Mouse (Mus musculus) left cerebral cortex, adult 11 months (tissue): ENCODE measurements at regions not wholly inside any gene's neighbourhood (a gene's known extent, or its start where the extent isn't known, plus 50 kb on each side); places are given as distances from the start of the nearest gene placed in this dataset.
A peak's percentile ranks its signal among the peaks of the same experiment; 100 is the strongest.

Source experiments
- DNase-seq: peaks from one replicate; pipeline ENCODE4 v3.0.0; 2022; ENCODE audit warnings: low spot score

DNA sequence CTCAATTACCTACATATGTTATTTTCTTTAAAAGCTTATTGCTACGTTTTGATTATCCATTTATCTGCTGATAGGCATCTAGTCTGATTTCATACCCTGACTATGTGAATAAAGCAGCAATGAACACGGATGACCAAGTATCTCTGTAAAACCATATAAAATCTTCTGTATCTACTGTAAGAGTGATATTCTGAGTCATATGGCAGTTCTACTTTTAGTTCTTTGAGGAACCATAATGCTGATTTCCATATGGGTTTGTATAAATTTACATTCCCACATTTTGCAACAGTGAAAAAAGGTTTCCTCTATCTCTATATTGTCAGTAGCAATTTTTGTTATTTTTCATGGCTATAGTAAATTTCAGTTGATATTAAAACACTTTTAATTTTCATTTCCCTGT lies 280.6 kb downstream of the Fsip2 start:
- no peak for DNase-seq

DNA sequence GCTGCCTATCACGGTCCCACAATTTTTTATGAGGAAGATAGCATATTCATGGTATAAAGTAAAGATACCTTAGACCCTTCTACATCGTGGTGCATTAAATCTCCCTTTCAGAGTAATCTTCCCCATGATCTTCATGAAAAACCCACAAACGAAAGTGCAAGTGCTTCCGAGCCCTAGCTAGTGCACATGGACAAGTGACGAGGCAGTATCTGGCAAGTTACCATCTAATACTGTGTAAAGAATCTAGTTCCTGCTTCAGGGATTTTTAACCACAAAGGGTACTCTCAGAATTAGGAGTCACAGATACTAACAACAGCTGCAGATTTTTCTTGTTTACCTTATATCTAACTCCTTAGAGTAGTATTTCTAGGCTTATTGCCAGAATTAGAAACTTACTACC lies 282.8 kb downstream of the Fsip2 start:
- DNase-seq, result no peak

DNA sequence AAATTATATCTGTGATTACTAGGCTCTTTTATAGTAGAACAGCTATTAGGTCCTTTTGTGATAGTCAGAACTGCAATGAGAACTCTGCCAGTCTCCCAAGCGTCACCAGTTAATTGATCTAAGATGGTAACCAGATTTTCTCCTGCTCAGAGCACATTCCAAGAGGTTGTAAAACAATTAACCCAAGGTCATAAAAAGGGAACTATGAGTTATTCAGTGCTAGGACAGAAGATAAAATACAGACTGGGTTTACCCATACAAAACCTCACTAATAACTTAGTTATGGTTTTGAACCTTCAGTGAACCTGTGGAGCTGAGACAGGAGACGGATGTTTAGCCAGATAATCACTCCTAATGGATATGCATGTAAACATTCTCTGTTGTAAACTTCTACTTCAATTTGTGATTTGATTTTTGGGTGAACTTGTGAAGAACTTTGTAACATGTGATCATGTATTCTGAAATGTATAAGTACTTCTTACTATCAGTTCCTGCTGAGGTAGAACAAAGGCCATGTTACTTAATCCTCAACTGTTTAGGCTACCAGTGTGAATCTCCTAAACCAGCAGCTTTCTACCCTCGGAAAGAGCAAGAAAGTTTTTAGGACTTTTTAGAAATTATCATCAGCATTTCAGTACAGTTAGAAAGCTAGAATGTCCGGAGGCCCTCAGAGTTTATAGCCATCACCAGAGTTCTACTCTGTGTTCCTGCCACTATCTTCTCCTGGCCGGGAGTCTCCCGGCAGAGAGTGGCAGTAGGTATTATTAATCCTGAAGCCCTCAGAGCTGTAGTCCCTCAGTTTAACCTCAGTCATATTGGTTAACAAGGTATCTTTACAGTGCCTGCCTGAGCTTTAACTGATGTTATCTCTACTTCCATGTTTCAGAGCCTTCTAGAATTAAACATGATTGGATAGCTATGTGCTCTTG lies 308.0 kb downstream of the Fsip2 start:
- no peak for DNase-seq

DNA sequence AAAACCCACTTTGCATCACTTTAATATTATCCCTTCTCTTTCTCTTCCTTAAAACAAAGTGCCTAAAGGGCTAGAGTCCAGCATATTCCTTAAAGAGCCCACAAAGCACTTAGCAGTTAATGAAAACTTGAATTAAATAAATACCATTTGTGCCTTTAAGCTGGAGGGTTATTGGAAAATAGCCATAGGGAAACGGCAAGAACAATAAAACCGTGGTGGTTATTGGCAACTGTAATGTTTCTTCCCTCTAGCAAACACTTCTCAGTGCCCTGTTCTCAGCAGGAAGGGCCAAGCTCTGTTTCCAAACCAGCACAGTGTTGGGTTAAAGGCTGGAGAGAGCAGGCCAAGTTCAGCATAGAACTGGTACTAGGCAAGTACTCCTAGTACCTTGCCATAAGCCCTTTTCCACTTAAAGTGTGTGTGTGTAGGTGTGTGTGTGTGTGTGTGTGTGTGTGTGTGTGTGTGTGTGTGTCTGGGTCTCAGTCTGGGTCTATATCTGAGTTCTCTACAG lies 313.4 kb downstream of the Fsip2 start:
- DNase-seq, result no peak

DNA sequence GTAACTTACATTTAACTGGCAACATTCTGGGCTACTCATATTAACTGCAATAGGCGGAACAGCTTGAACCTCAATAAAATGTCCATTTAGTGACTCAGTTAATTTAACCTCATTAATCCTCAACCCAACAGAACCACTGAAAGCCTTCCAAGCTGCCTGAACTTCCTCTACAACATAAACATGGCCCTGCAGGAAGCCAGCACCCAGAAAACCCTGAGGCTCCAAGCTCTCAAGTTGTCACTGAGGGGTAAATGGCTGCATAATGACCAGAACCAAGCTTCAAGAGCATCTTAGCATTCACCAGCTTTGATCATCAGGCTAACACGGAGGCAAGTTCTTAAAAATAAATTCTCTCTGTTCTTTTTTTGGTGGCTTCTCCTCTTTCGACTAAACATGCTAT lies 315.2 kb downstream of the Fsip2 start:
- no peak for DNase-seq

DNA sequence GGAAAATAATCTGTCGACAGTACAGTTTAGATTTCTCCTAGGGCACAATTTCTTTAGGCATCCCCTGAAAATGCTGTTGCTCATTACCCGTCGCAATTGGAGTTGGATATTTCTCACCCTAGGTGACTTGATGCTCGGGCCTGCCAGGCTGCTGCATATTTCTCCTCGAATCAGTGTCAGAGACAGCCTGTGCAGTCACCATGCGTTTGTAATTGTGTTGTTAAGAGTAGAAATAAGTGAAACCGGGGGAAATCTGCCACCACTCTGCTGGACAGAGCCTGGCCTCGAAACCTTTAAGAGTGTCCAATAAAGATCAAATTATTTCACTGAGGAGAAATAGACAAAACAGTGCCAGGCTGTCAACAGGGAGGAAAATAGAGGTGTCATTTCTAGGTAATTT lies 340.7 kb upstream of the Zc3h15 start:
- no peak for DNase-seq

DNA sequence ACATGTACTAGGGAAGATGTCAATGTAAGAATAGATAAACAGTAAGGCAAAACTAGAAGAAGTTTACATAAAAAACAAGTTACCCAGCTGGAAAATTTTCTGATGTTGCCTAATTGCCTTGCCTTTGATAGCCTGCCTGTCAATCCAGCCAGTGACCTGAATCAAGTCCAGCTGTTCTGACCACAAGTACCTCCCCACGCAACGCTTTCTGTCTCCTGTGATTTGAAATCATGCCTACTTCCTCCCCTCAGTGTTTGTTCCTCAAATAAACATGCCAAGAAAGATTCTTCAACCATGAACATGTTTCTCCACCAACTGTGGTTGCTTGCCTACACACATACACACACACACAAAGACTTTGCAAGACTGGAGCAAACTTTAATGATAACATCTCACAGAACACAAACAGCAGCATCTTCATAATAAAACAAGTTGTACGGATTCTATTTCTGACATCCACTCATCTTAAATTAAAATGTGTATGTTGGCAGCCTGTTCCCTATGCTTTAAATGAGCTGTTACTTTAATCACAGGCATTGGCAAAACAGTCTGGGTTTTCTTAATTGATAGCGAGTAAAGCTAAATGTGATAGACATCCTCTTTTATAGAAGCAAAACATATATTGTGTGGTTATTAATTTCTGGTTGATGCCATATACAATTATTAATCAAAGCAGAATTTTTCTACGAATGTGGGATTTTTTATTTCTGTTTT lies 312.0 kb upstream of the Zc3h15 start:
- no peak for DNase-seq

DNA sequence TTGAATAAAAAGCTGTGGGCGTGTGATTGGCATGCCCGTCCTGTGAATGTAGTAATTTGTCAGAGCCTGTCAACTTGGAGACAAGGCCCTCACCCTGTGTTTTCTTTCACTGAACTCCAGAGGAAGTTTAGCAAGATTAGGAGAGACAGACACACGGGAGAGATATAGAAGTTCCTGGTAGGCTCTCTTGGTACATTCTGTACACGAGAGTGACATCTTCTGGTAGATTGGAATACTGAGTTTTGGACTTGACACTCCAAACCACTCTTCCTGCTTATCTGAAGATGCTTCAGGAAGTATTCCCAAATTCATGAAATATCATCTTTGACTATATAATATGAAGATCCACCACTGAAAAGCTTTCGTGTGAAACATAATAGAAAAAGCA lies 311.5 kb upstream of the Zc3h15 start:
- peak; percentile 15 for DNase-seq

DNA sequence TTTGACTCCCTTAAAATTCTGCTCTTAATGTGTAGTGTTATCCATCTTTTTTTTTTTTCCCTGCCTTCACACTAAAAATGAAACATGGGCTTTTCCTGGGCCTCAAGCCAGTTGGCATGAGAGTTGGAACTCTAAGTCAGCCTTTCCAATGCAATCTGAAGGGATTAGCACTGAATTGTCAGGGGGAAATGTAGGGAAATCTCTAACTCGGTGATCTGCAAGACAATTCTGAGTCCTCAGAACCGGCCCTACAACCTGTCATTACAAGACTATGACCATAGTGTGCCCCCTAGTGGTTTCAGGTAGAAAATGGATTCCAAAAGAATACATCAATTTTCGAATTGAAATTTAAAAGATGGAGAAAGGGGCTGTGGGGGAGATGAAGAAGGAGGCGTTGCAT lies 306.9 kb upstream of the Zc3h15 start:
- DNase-seq, result no peak

DNA sequence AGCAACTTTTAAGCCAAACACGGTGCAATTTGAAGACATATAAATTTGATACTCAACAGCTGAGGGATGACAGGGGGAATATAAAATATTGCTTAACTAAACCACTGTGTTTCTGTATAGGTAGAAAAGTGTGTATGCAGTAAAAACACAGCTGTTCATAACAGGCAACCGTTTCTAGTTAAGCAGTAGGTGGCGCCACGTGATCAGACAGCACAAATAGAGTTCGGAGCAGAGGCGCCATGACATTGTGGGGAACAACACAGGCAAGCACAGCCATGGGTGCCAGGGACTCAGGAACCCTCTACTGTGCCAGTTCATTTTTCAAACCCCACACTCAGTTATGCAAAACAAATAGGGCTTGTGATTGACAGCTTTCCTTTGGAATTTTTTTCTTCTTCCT lies 304.1 kb upstream of the Zc3h15 start:
- no peak for DNase-seq
